Comparison of ENCODE assay signal across 7 mouse cellular contexts in the genomic region with DNA sequence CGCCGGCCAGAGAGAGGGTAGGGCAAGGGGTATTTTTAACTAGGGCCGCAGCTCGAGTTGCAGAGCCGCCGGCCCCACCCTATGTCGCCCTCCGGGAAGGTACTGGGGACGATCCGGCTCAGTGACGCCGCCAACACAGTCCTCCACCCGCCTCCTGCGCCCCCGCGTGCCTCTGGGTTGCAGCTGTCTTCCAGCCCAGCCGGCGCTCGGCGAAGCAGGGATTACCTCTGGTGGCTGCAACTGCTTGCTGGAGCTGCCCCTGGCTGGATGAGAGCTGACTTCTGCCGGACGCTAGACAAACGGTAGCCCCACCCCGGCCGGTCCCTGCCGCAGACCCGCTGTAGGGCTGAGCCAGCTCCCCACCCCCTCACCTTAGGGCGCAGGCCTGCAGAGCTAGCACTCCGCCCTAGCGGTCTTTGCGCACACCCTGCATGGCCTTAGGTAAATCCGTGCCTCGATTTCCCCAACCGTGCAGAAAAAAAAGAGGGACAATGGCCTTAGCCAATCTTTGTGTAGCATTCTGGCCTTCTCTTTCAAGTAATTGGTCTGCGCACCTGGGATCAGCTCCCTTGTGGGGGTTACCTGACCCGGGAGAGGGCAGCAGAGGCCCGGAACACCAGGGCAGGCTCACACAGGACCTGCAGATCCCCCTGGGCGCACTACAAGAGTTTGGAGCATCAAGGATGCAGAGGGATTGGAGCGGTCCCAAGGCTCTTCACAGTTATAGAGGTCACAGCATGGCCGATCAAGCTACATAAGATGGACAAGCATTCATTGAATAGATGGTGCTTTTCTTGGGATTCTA. TPM values are rescaled to one million over a fixed set of nuclear protein-coding genes. Genes with fewer than 3 reads are reported as not detected.
A peak's percentile ranks its signal among the peaks of the same experiment; 100 is the strongest.
DNase-seq lines count a peak whose midpoint lies in the region; ATAC-seq and TF ChIP-seq lines count a peak whose summit lies in the region.

Capn1 (minus strand) TSS at position 387 of the 805 bp plus-strand sequence.

- intact Hi-C loops in heart, adult 2 months (cut with DNase I) = loop anchor here (2.0 kb wide), 2 partner anchors 27 to 93 kb away; no protein-coding TSS in a partner anchor

- H3K4me2 ChIP-seq in embryonic facial prominence, embryonic 14.5 days (ENCODE audit: low read depth, low read length) = peak within 1 kb of the TSS; percentile 88
- H3K4me2 ChIP-seq in limb, embryonic 14.5 days (replicated peaks; ENCODE audit: low read depth, low read length, severe bottlenecking) = peak within 1 kb of the TSS; percentile 87
- H3K4me2 ChIP-seq in midbrain, embryonic 16.5 days (ENCODE audit: low read length) = peak within 1 kb of the TSS; percentile 94

- peak; percentile 88 for ATAC-seq in embryonic facial prominence, embryonic 14.5 days (ENCODE audit: low read depth)
- ATAC-seq in limb, embryonic 14.5 days (ENCODE audit: low FRiP score, low read depth) = peak; percentile 84
- ATAC-seq in midbrain, embryonic 16.5 days = peak; percentile 84

- peak within 1 kb of the TSS; percentile 80 for H3K9ac ChIP-seq in embryonic facial prominence, embryonic 14.5 days (ENCODE audit: low read depth, low read length)
- peak within 1 kb of the TSS; percentile 77 for H3K9ac ChIP-seq in heart, adult 2 months (ENCODE audit: low read depth, low read length)
- H3K9ac ChIP-seq in limb, embryonic 14.5 days (ENCODE audit: low read depth, low read length, severe bottlenecking) = peak within 1 kb of the TSS; percentile 68
- H3K9ac ChIP-seq in midbrain, embryonic 16.5 days (ENCODE audit: low read depth, low read length) = peak within 1 kb of the TSS; percentile 75

- TF ChIP-seq POLR2A in heart, adult 2 months (IDR thresholded peaks at IDR 0.05; ENCODE audit: insufficient read depth, low read depth, low read length) = no peak; the same call in 1 of the 2 replicates
- no peak for TF ChIP-seq POLR2A in limb, embryonic 14.5 days (IDR thresholded peaks at IDR 0.05; ENCODE audit: borderline replicate concordance, extremely low read depth, insufficient read depth, insufficient read length)

- 5% methylated on average over 31 of the region's 40 CpGs for WGBS in embryonic facial prominence, embryonic 14.5 days
- 6% methylated on average over 40 of the region's 40 CpGs for WGBS in heart, adult 2 months
- 4% methylated on average over 33 of the region's 40 CpGs for WGBS in limb, embryonic 14.5 days
- 3% methylated on average over 40 of the region's 40 CpGs for WGBS in midbrain, embryonic 16.5 days

- DNase-seq in adrenal gland, postnatal 36 days = peak; percentile 83 to 86
- peak; percentile 86 for DNase-seq in embryonic facial prominence, embryonic 14.5 days (ENCODE audit: low spot score)
- DNase-seq in heart, adult 2 months = peak; percentile 83 to 84
- peak; percentile 47 to 58 for DNase-seq in kidney, adult 8-10 months
- peak; percentile 74 for DNase-seq in limb, embryonic 14.5 days (ENCODE audit: low spot score)
- peak; percentile 83 for DNase-seq in spleen, postnatal 10 days (ENCODE audit: low spot score in 2 of 2)

- H3K36me3 ChIP-seq in embryonic facial prominence, embryonic 14.5 days (ENCODE audit: control insufficient read depth, insufficient read depth, low read length) = no peaks in the 10 kb centered on the region
- H3K36me3 ChIP-seq in heart, adult 2 months (ENCODE audit: control insufficient read depth, insufficient read depth, low read length) = no peaks in the 10 kb centered on the region
- no peaks in the 10 kb centered on the region for H3K36me3 ChIP-seq in limb, embryonic 14.5 days (ENCODE audit: control insufficient read depth, insufficient read depth, low read length)
- no peaks in the 10 kb centered on the region for H3K36me3 ChIP-seq in midbrain, embryonic 16.5 days (ENCODE audit: control insufficient read depth, insufficient read depth, low read length)

- H3K4me3 ChIP-seq in embryonic facial prominence, embryonic 14.5 days (ENCODE audit: low read depth, low read length) = peak within 1 kb of the TSS; percentile 60
- peak within 1 kb of the TSS; percentile 77 for H3K4me3 ChIP-seq in heart, adult 2 months
- H3K4me3 ChIP-seq in limb, embryonic 14.5 days (replicated peaks; ENCODE audit: low read length) = peak within 1 kb of the TSS; percentile 59
- peak within 1 kb of the TSS; percentile 54 for H3K4me3 ChIP-seq in midbrain, embryonic 16.5 days (ENCODE audit: low read depth, low read length)

- no peaks in the 10 kb centered on the region for H3K79me2 ChIP-seq in heart, adult 2 months (replicated peaks; ENCODE audit: control insufficient read depth, insufficient read depth, low read length)

- H3K27ac ChIP-seq in embryonic facial prominence, embryonic 14.5 days (replicated peaks; ENCODE audit: low read depth, low read length) = peak within 1 kb of the TSS; percentile 72
- peak within 1 kb of the TSS; percentile 88 for H3K27ac ChIP-seq in heart, adult 2 months
- 0 out of 2 replicates have a peak within 1 kb of the TSS, but pooled peaks have one; percentile 13 for H3K27ac ChIP-seq in limb, embryonic 14.5 days (replicated peaks; ENCODE audit: low read depth, low read length)
- H3K27ac ChIP-seq in midbrain, embryonic 16.5 days (ENCODE audit: low read length) = peak within 1 kb of the TSS; percentile 10

- peak; percentile 40; the same call in 1 of the 2 replicates for TF ChIP-seq CTCF in heart, adult 2 months (IDR thresholded peaks at IDR 0.05)

- no peak for TF ChIP-seq EP300 in heart, adult 2 months (IDR thresholded peaks at IDR 0.05; ENCODE audit: insufficient read depth, low read depth, low read length)

- no peaks in the 10 kb centered on the region for H3K27me3 ChIP-seq in embryonic facial prominence, embryonic 14.5 days (replicated peaks; ENCODE audit: control insufficient read depth, insufficient read depth, low read length)
- H3K27me3 ChIP-seq in heart, adult 2 months (ENCODE audit: control insufficient read depth, insufficient read depth, low read length) = no peaks in the 10 kb centered on the region
- no peaks in the 10 kb centered on the region for H3K27me3 ChIP-seq in limb, embryonic 14.5 days (ENCODE audit: control insufficient read depth, insufficient read depth, low read length)
- peaks cover 8% of the 10 kb centered on the region; the same call in 1 of the 2 replicates for H3K27me3 ChIP-seq in midbrain, embryonic 16.5 days (ENCODE audit: control insufficient read depth, insufficient read depth, low read depth, low read length)

- H3K9me3 ChIP-seq in embryonic facial prominence, embryonic 14.5 days (ENCODE audit: control insufficient read depth, low read length) = no peaks in the 10 kb centered on the region
- no peaks in the 10 kb centered on the region for H3K9me3 ChIP-seq in limb, embryonic 14.5 days (ENCODE audit: control insufficient read depth, low read length)
- H3K9me3 ChIP-seq in midbrain, embryonic 16.5 days (replicated peaks; ENCODE audit: control insufficient read depth, low read length, poor library complexity, severe bottlenecking) = no peaks in the 10 kb centered on the region

- 0 out of 2 replicates have a peak, but pooled peaks cover 3% of the 10 kb centered on the region for H3K4me1 ChIP-seq in embryonic facial prominence, embryonic 14.5 days (ENCODE audit: control insufficient read depth, insufficient read depth, low read length)
- H3K4me1 ChIP-seq in heart, adult 2 months (ENCODE audit: control insufficient read depth, insufficient read depth, low read length) = peaks cover 4% of the 10 kb centered on the region
- peaks cover 8% of the 10 kb centered on the region; the same call in 1 of the 2 replicates for H3K4me1 ChIP-seq in limb, embryonic 14.5 days (ENCODE audit: control insufficient read depth, insufficient read depth, low read length)
- H3K4me1 ChIP-seq in midbrain, embryonic 16.5 days (ENCODE audit: control insufficient read depth, insufficient read depth, low read length) = peaks cover 3% of the 10 kb centered on the region; the same call in 1 of the 2 replicates

RNA-seq across cellular contexts. Expression of gene Capn1, which starts in this region (rescaled TPM):
- 10 to 100 TPM; 27.9 to 35.6 TPM for total RNA-seq in adrenal gland, postnatal 36 days (2021)
- polyA plus RNA-seq in embryonic facial prominence, embryonic 14.5 days (2014; fragmentation: Nextera tagmentation; extraction: Ambion mirVana) = 16.8 and 19.0 TPM in 2 replicates
- total RNA-seq in heart, adult 2 months (2021) = 10 to 100 TPM; 26.4 to 26.8 TPM
- 21.5 and 26.2 TPM in 2 replicates for polyA plus RNA-seq in heart, adult 2 months (2012; rRNA removed)
- polyA plus RNA-seq in limb, embryonic 14.5 days (2012; rRNA removed) = 29.0 and 33.4 TPM in 2 replicates
- 18.0 and 19.7 TPM in 2 replicates for polyA plus RNA-seq in limb, embryonic 14.5 days (2014; fragmentation: Nextera tagmentation; extraction: Ambion mirVana)
- polyA plus RNA-seq in midbrain, embryonic 16.5 days (2015; fragmentation: Nextera tagmentation; extraction: Ambion mirVana) = 3.0 and 3.2 TPM in 2 replicates

Comparison
In these comparisons a context has a peak if more than half of its experiments do, and no peak if none do; other contexts are left out.
1. Peak in every context shown above with its lines: DNase-seq, ATAC-seq, H3K4me3 ChIP-seq and H3K27ac ChIP-seq.
2. H3K27ac ChIP-seq: peak in every context shown above with its lines; median percentile 88 in heart, adult 2 months; 72 in embryonic facial prominence, embryonic 14.5 days; 13 in limb, embryonic 14.5 days; 10 in midbrain, embryonic 16.5 days.